Mouse (Mus musculus) liver, embryonic 14.5 days (tissue): ENCODE data around the gene Scn1b. TPM values are rescaled to one million over a fixed set of nuclear protein-coding genes. Genes with fewer than 3 reads are reported as not detected.

Experiments used
- ATAC-seq: fragments of 200-750 bp; cut with Nextera tagmentation; 2 replicates; pipeline ENCODE4 v1.8.0; 2017; ENCODE audit warnings: moderate number of reproducible peaks, mild to moderate bottlenecking, moderate library complexity; ENCODE audit not compliant: insufficient read depth
- DNase-seq, 3 experiments: peaks; one replicate each; pipeline ENCODE4 v3.0.0-alpha.2; 2012 to 2013; ENCODE audit warnings: low read depth in 3 of 3, low spot score in 3 of 3
- H3K27ac ChIP-seq: fragments of 300-500 bp; sonication (generic); 2 replicates; pipeline ENCODE4 v1.5.1; 2014; ENCODE audit warnings: moderate library complexity, mild to moderate bottlenecking, control low read depth, inconsistent platforms
- H3K27me3 ChIP-seq: fragments of 300-500 bp; sonication (generic); 2 replicates; pipeline ENCODE4 v1.6.1; 2014; ENCODE audit warnings: mild to moderate bottlenecking, low read length, moderate library complexity; ENCODE audit not compliant: control insufficient read depth, insufficient read depth
- H3K36me3 ChIP-seq: fragments of 300-500 bp; sonication (generic); replicated peaks from 2 replicates; pipeline ENCODE4 v1.6.1; 2014; ENCODE audit warnings: low read depth; ENCODE audit not compliant: control insufficient read depth, insufficient read depth
- H3K4me1 ChIP-seq, 2 experiments: fragments of 200-500 bp in 1 of 2; fragments of 300-500 bp in 1 of 2; sonication (generic) in 1 of 2; replicated peaks; 2 replicates each; pipeline ENCODE4 v1.6.1; 2012 to 2014; ENCODE audit warnings: antibody characterized with exemption in 1 of 2, inconsistent platforms in 1 of 2, low read length in 1 of 2; ENCODE audit not compliant: control insufficient read depth in 2 of 2, insufficient read depth in 2 of 2
- H3K4me2 ChIP-seq: fragments of 300-500 bp; sonication (generic); 2 replicates; pipeline ENCODE4 v1.6.1; 2014; ENCODE audit warnings: low read depth, mild to moderate bottlenecking, control low read depth, moderate library complexity
- H3K4me3 ChIP-seq, 2 experiments: fragments of 200-500 bp in 1 of 2; fragments of 300-500 bp in 1 of 2; sonication (generic) in 1 of 2; 2 replicates each; pipeline ENCODE4 v1.5.1; 2012 to 2014; ENCODE audit warnings: low read depth in 2 of 2, low read length in 2 of 2, mild to moderate bottlenecking in 2 of 2, control low read depth in 1 of 2, inconsistent platforms in 1 of 2, moderate library complexity in 1 of 2; ENCODE audit not compliant: insufficient read depth in 1 of 2
- H3K9ac ChIP-seq: fragments of 300-500 bp; sonication (generic); replicated peaks from 2 replicates; pipeline ENCODE4 v1.6.1; 2014; ENCODE audit warnings: mild to moderate bottlenecking, control low read depth, moderate library complexity
- H3K9me3 ChIP-seq: fragments of 300-500 bp; sonication (generic); 2 replicates; pipeline ENCODE4 v1.6.1; 2016; ENCODE audit warnings: low read length, mixed read lengths; ENCODE audit not compliant: control insufficient read depth
- CTCF ChIP-seq: IDR thresholded peaks from 2 replicates; pipeline ENCODE4 v1.5.1; 2016; ENCODE audit warnings: antibody characterized with exemption, low read depth, control low read depth
- EP300 ChIP-seq: IDR thresholded peaks from 2 replicates; pipeline ENCODE4 v1.6.1; 2016; ENCODE audit warnings: antibody characterized with exemption, low read depth
- WGBS: fragments of 180-500 bp; shearing (Covaris S2); extraction: QIAGEN DNeasy Blood & Tissue Kit; methylation state at CpG from one replicate; pipeline ENCODE4 v1.1.7; 2014; ENCODE audit not compliant: insufficient replicate concordance; 5-methylcytosine and 5-hydroxymethylcytosine counted together
- polyA plus RNA-seq, 2 experiments: library from polyadenylated mRNA; depleted of rRNA in 1 of 2; stranded (reverse) in 1 of 2; unstranded in 1 of 2; fragments of >200 nt; fragmentation: Nextera tagmentation in 1 of 2; extraction: Ambion mirVana in 1 of 2; gene quantifications; 2 replicates each; pipeline versions ENCODE4 v1.2.1 to v1.2.3; 2012 to 2014

The Scn1b gene
- polyA plus RNA-seq, 2 experiments: 0.52 to 1.0 TPM

GRCm38 (mm10) chr7:31117465-31117864, 9.3 kb downstream of the Scn1b start:
- Histone ChIP-seq H3K4me2 (no peak overlapping the region), H3K4me1 (peaks cover 0 to 7% of the 10 kb centered on the region in 2 experiments; a peak in 1 of 4 replicates), H3K27ac (no peak overlapping the region), H3K27me3 (no peaks in the 10 kb centered on the region), H3K36me3 (no peaks in the 10 kb centered on the region), H3K4me3 (no peak overlapping the region), H3K9me3 (no peaks in the 10 kb centered on the region), H3K9ac (no peak overlapping the region)
- ATAC-seq (no peak), DNase-seq (no peak)
- TF ChIP-seq EP300: no peak
- TF ChIP-seq CTCF: no peak
- 69% methylated on average over 11 of the region's 11 CpGs for WGBS

- H3K4me3 ChIP-seq: no peak overlapping the region
- peaks cover 0 to 7% of the 10 kb centered on the region in 2 experiments; a peak in 1 of 4 replicates for H3K4me1 ChIP-seq
- no peak overlapping the region for H3K9ac ChIP-seq
- peak in 1 of 3 experiments; percentile 7 for DNase-seq
- TF ChIP-seq EP300 (no peak), CTCF (no peak)
- H3K4me2 ChIP-seq: no peak overlapping the region
- H3K27me3 ChIP-seq: no peaks in the 10 kb centered on the region
- WGBS: 53% methylated on average over 16 of the region's 16 CpGs
- no peaks in the 10 kb centered on the region for H3K36me3 ChIP-seq
- H3K27ac ChIP-seq: no peak overlapping the region
- peak; percentile 7; the same call in 1 of the 2 replicates for ATAC-seq
- no peaks in the 10 kb centered on the region for H3K9me3 ChIP-seq
Measured at GRCm38 (mm10) chr7:31116721-31117145, 10.1 kb downstream of the Scn1b start.

DNA sequence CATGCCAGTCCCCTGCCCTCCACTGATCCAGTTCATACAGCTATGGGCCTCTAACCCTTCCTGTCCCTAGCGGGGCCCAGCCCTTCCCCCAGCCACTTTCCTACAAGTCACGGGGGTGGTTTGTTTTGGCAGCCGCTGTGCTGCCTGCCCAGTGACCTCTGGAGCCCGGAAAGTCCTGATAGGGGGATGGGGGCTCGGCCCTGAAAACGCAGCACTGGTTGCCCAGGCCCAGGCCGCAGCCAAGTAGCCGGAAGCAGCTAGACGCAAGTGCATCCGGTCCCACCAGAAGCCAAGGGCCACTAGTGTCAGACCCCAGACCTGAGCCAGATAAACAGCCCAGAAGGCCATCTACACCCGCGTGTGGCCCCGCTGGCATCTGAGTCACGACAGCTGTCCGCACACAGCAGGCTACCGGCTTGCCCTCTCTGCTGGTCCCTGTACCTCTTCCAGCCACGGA, 11.2 kb downstream of the Scn1b start:
- no peak overlapping the region for H3K9ac ChIP-seq
- no peaks in the 10 kb centered on the region for H3K9me3 ChIP-seq
- ATAC-seq (peak; percentile 78), DNase-seq (peak; percentile 26 to 39 (median 30))
- peaks cover 0 to 16% of the 10 kb centered on the region in 2 experiments; a peak in 2 of 4 replicates for H3K4me1 ChIP-seq
- 7% methylated on average over 16 of the region's 17 CpGs for WGBS
- peak overlapping the region; percentile 47; the same call in 1 of the 2 replicates for H3K4me2 ChIP-seq
- H3K4me3 ChIP-seq: no peak overlapping the region
- H3K27me3 ChIP-seq: no peaks in the 10 kb centered on the region
- peak overlapping the region; percentile 50; the same call in 1 of the 2 replicates for H3K27ac ChIP-seq
- H3K36me3 ChIP-seq: no peaks in the 10 kb centered on the region
- no peak for TF ChIP-seq CTCF
- TF ChIP-seq EP300: no peak

GRCm38 (mm10) chr7:31115182-31115581, 11.6 kb downstream of the Scn1b start, which contains the start of gene Hpn:
Gene Hpn (minus strand): TSS chr7:31115290.
- peaks cover 0 to 18% of the 10 kb centered on the region in 2 experiments; a peak in 2 of 4 replicates for H3K4me1 ChIP-seq
- 15% methylated on average over 13 of the region's 15 CpGs for WGBS
- H3K9ac ChIP-seq: no peak within 1 kb of the TSS
- H3K36me3 ChIP-seq: no peaks in the 10 kb centered on the region
- ATAC-seq (peak; percentile 74), DNase-seq (peak in 1 of 3 experiments; percentile 16)
- H3K4me3 ChIP-seq: peak within 1 kb of the TSS; percentile 39 to 46
- H3K27ac ChIP-seq: peak within 1 kb of the TSS; percentile 50; the same call in 1 of the 2 replicates
- peak within 1 kb of the TSS; percentile 47 for H3K4me2 ChIP-seq
- no peaks in the 10 kb centered on the region for H3K9me3 ChIP-seq
- no peaks in the 10 kb centered on the region for H3K27me3 ChIP-seq
- TF ChIP-seq CTCF: no peak
- TF ChIP-seq EP300: no peak

DNA sequence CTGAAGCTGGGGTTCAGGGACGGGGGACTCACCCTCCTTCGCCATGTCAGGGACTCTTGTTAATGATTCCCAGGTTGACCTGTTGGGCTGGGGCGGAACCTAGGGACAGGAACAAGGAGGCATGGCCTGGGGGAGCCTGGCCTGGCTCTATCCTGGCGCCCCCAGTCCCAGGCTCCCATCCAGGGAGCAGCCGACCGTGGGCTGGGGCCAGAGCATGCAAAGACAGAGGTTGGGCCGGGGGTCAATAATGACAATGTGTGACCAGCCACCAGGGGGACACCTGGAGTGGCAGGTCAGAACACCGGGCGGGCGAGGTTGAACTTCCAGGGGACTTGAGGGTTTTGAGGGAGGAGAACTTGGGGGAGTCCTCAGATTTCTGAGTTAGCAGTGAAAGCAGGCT, 12.2 kb downstream of the Scn1b start:
- H3K36me3 ChIP-seq: no peaks in the 10 kb centered on the region
- H3K9me3 ChIP-seq: no peaks in the 10 kb centered on the region
- H3K4me1 ChIP-seq: peaks cover 0 to 19% of the 10 kb centered on the region in 2 experiments; a peak in 2 of 4 replicates
- H3K4me3 ChIP-seq: peak overlapping the region; percentile 39 to 46
- no peak for DNase-seq
- 49% methylated on average over 10 of the region's 10 CpGs for WGBS
- H3K27ac ChIP-seq: no peak overlapping the region
- peak overlapping the region; percentile 47 for H3K4me2 ChIP-seq
- no peak overlapping the region for H3K9ac ChIP-seq
- TF ChIP-seq CTCF: peak; percentile 46
- no peak for TF ChIP-seq EP300
- no peaks in the 10 kb centered on the region for H3K27me3 ChIP-seq
- 0 out of 2 replicates have a peak, but pooled peaks have one; percentile 6 for ATAC-seq
